Mouse (Mus musculus) lung, embryonic 14.5 days (tissue): ENCODE results near the gene Notch1. TPM values are rescaled to one million over a fixed set of nuclear protein-coding genes. Genes with fewer than 3 reads are reported as not detected.

Experiments used
- ATAC-seq: fragments of 200-750 bp; cut with Nextera tagmentation; 2 replicates; pipeline ENCODE4 v1.8.0; 2017; ENCODE audit warnings: mild to moderate bottlenecking, moderate TSS enrichment, moderate library complexity; ENCODE audit not compliant: insufficient read depth
- DNase-seq: peaks from one replicate; pipeline ENCODE4 v3.0.0-alpha.2; 2015
- H3K27ac ChIP-seq: fragments of 300-500 bp; sonication (generic); 2 replicates; pipeline ENCODE4 v1.5.1; 2014; ENCODE audit warnings: low read depth, mild to moderate bottlenecking, moderate library complexity
- H3K27me3 ChIP-seq: fragments of 300-500 bp; sonication (generic); 2 replicates; pipeline ENCODE4 v1.6.1; 2014; ENCODE audit warnings: low read length, control low read depth; ENCODE audit not compliant: insufficient read depth
- H3K36me3 ChIP-seq: fragments of 300-500 bp; sonication (generic); 2 replicates; pipeline ENCODE4 v1.6.1; 2014; ENCODE audit warnings: control low read depth; ENCODE audit not compliant: insufficient read depth
- H3K4me1 ChIP-seq: fragments of 300-500 bp; sonication (generic); 2 replicates; pipeline ENCODE4 v1.6.1; 2014; ENCODE audit warnings: antibody characterized with exemption, control low read depth; ENCODE audit not compliant: insufficient read depth
- H3K4me2 ChIP-seq: fragments of 300-500 bp; sonication (generic); 2 replicates; pipeline ENCODE4 v1.6.1; 2014; ENCODE audit warnings: mild to moderate bottlenecking
- H3K4me3 ChIP-seq: fragments of 300-500 bp; sonication (generic); 2 replicates; pipeline ENCODE4 v1.5.1; 2014; ENCODE audit warnings: low read depth, low read length
- H3K9ac ChIP-seq: fragments of 300-500 bp; sonication (generic); 2 replicates; pipeline ENCODE4 v1.6.1; 2014
- H3K9me3 ChIP-seq: fragments of 300-500 bp; sonication (generic); 2 replicates; pipeline ENCODE4 v1.6.1; 2016; ENCODE audit warnings: low read depth, low read length, control low read depth
- CTCF ChIP-seq: IDR thresholded peaks from 2 replicates; pipeline ENCODE4 v1.5.1; 2016; ENCODE audit warnings: antibody characterized with exemption, low read depth
- WGBS: fragments of 180-500 bp; shearing (Covaris S2); extraction: QIAGEN DNeasy Blood & Tissue Kit; methylation state at CpG from one replicate; pipeline ENCODE4 v1.1.7; 2014; 5-methylcytosine and 5-hydroxymethylcytosine counted together
- polyA plus RNA-seq: library from polyadenylated mRNA; unstranded; fragments of >200 nt; fragmentation: Nextera tagmentation; extraction: Ambion mirVana; gene quantifications from 2 replicates; pipeline ENCODE4 v1.2.1, GENCODE M21; 2014

Notch1 gene
- polyA plus RNA-seq, 1 experiment from 2014 or later, result 44.0 TPM

- Histone ChIP-seq H3K27ac (peak overlapping the region; percentile 78), H3K4me3 (no peak overlapping the region), H3K27me3 (no peaks in the 10 kb centered on the region), H3K4me2 (peak overlapping the region; percentile 40), H3K36me3 (peaks cover 15% of the 10 kb centered on the region; the same call in 1 of the 2 replicates), H3K9me3 (no peaks in the 10 kb centered on the region), H3K4me1 (peaks cover 45% of the 10 kb centered on the region), H3K9ac (no peak overlapping the region)
- 58% methylated on average over 5 of the region's 5 CpGs for WGBS
- no peak for TF ChIP-seq CTCF
- no peak for DNase-seq
- no peak for ATAC-seq
Measured at GRCm38 (mm10) chr2:26494991-26495390, 21.5 kb downstream of the Notch1 start.

- Histone ChIP-seq H3K9me3 (no peaks in the 10 kb centered on the region), H3K36me3 (peaks cover 15% of the 10 kb centered on the region; the same call in 1 of the 2 replicates), H3K4me1 (peaks cover 49% of the 10 kb centered on the region), H3K27me3 (no peaks in the 10 kb centered on the region), H3K27ac (peak overlapping the region; percentile 78), H3K4me2 (peak overlapping the region; percentile 40), H3K9ac (no peak overlapping the region), H3K4me3 (no peak overlapping the region)
- ATAC-seq (no peak), DNase-seq (peak; percentile 63)
- WGBS, result 9% methylated on average over 7 of the region's 7 CpGs
- no peak for TF ChIP-seq CTCF
Measured at GRCm38 (mm10) chr2:26494396-26494795, 22.1 kb downstream of the Notch1 start.

DNA sequence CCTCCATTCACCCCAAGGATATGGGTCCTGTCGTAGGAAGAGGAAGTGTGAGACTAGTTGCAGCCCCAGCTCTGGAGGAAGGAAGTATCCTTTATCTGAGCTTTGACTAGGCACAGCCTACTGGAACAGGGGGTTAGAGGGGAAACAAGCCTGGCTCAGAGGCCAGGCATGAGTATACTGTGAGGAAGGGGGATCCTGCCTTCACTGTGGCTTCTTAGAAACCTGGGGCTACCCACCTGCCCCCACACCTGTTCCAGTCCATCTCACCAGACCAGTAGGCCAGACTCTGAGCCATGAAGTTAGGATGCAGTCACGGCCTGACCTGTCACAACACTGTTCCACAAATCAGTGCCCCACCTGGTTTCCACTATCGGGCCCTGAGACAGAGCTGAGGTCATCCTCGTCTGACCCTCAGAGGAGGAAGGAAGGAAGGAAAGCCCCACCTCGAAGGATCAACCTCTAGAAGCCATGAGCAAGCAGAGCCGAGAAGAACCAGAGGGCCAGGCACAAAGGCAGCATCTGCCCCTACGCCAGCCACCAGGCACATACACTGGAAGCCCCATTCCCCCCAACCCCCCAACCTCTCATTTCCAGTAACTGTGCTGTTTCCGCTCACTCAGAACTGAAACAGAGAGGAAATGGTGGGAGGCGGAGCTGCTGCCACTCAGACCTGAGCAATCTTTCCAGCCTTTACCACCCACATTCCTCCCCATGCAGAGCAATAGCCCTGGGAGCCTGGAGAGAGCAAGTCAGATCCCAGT lies 23.3 kb downstream of the Notch1 start:
- H3K4me3 ChIP-seq, result no peak overlapping the region
- 27% methylated on average over 9 of the region's 9 CpGs for WGBS
- DNase-seq (peak; percentile 75), ATAC-seq (peak; percentile 17; the same call in 1 of the 2 replicates)
- H3K36me3 ChIP-seq, result peaks cover 15% of the 10 kb centered on the region; the same call in 1 of the 2 replicates
- peak overlapping the region; percentile 32; the same call in 1 of the 2 replicates for H3K9ac ChIP-seq
- H3K4me1 ChIP-seq, result peaks cover 59% of the 10 kb centered on the region
- TF ChIP-seq CTCF, result no peak
- peak overlapping the region; percentile 40; the same call in 1 of the 2 replicates for H3K4me2 ChIP-seq
- no peaks in the 10 kb centered on the region for H3K9me3 ChIP-seq
- H3K27me3 ChIP-seq, result no peaks in the 10 kb centered on the region
- peak overlapping the region; percentile 78 for H3K27ac ChIP-seq

- Histone ChIP-seq H3K27me3 (no peaks in the 10 kb centered on the region), H3K9ac (no peak overlapping the region; the same call in 1 of the 2 replicates), H3K36me3 (peaks cover 4% of the 10 kb centered on the region; the same call in 1 of the 2 replicates), H3K4me1 (peaks cover 67% of the 10 kb centered on the region), H3K4me3 (no peak overlapping the region), H3K4me2 (peak overlapping the region; percentile 7; the same call in 1 of the 2 replicates), H3K9me3 (no peaks in the 10 kb centered on the region), H3K27ac (peak overlapping the region; percentile 91)
- DNase-seq (peak; percentile 50), ATAC-seq (no peak)
- whole genome bisulfite sequencing, result 46% methylated on average over 4 of the region's 4 CpGs
- peak; percentile 25; the same call in 1 of the 2 replicates for TF ChIP-seq CTCF
Measured at GRCm38 (mm10) chr2:26490760-26491301, 25.6 kb downstream of the Notch1 start.

- peak overlapping the region; percentile 91 for H3K27ac ChIP-seq
- no peaks in the 10 kb centered on the region for H3K9me3 ChIP-seq
- no peak for TF ChIP-seq CTCF
- 35% methylated on average over 9 of the region's 9 CpGs for WGBS
- peak overlapping the region; percentile 16; the same call in 1 of the 2 replicates for H3K9ac ChIP-seq
- peaks cover 68% of the 10 kb centered on the region for H3K4me1 ChIP-seq
- H3K36me3 ChIP-seq, result peaks cover 18% of the 10 kb centered on the region
- H3K4me2 ChIP-seq, result peak overlapping the region; percentile 15
- H3K4me3 ChIP-seq, result no peak overlapping the region
- no peaks in the 10 kb centered on the region for H3K27me3 ChIP-seq
- DNase-seq, result no peak
- no peak for ATAC-seq
Measured at GRCm38 (mm10) chr2:26488535-26489135, 27.8 kb downstream of the Notch1 start.

GRCm38 (mm10) chr2:26487322-26488021 lies 29.0 kb downstream of the Notch1 start:
- no peaks in the 10 kb centered on the region for H3K9me3 ChIP-seq
- WGBS, result 31% methylated on average over 18 of the region's 18 CpGs
- peak overlapping the region; percentile 26; the same call in 1 of the 2 replicates for H3K4me2 ChIP-seq
- peak overlapping the region; percentile 91 for H3K27ac ChIP-seq
- H3K27me3 ChIP-seq, result no peaks in the 10 kb centered on the region
- H3K4me3 ChIP-seq, result no peak overlapping the region
- TF ChIP-seq CTCF, result no peak
- peaks cover 23% of the 10 kb centered on the region for H3K36me3 ChIP-seq
- peaks cover 66% of the 10 kb centered on the region for H3K4me1 ChIP-seq
- no peak overlapping the region; the same call in none of the 2 replicates for H3K9ac ChIP-seq
- ATAC-seq (peak; percentile 26; the same call in 1 of the 2 replicates), DNase-seq (peak; percentile 70)
